Mouse (Mus musculus): Measurements from ENCODE around the gene Smok3a. TPM values are rescaled to one million over a fixed set of nuclear protein-coding genes. Genes with fewer than 3 reads are reported as not detected.
"Not testable (repeated sequence)": the region's sequence is repeated elsewhere in the genome, so short reads cannot be mapped to it uniquely, and the experiment has no call there.

Gene Smok3a
- polyA plus RNA-seq (2015; fragmentation: Nextera tagmentation; extraction: Ambion mirVana), result not detected in 2 replicates

GRCm38 (mm10) chr5:138020961-138021479 is at the start of gene Smok3a, which contains the start of gene Smok3b:
Gene Smok3a (plus strand): TSS chr5:138021261.
Gene Smok3b (plus strand): TSS chr5:138021429.
- not testable (repeated sequence) for H3K4me2 ChIP-seq; H3K9me3 ChIP-seq; H3K36me3 ChIP-seq; H3K9ac ChIP-seq; ATAC-seq (ENCODE audit: borderline replicate concordance, extremely low read depth, low FRiP score, low TSS enrichment); H3K4me3 ChIP-seq; H3K27me3 ChIP-seq; H3K27ac ChIP-seq; H3K4me1 ChIP-seq
- WGBS, result 90% methylated on average over 3 of the region's 7 CpGs

- Histone ChIP-seq H3K9me3 (no peaks in the 10 kb centered on the region), H3K4me1 (no peaks in the 10 kb centered on the region), H3K4me2 (no peak overlapping the region), H3K36me3 (no peaks in the 10 kb centered on the region), H3K27me3 (no peaks in the 10 kb centered on the region), H3K9ac (no peak overlapping the region), H3K4me3 (no peak overlapping the region), H3K27ac (no peak overlapping the region)
- ATAC-seq (ENCODE audit: borderline replicate concordance, extremely low read depth, low FRiP score, low TSS enrichment), result no peak
- WGBS, result 54% methylated on average over 2 of the region's 2 CpGs
Observed at GRCm38 (mm10) chr5:137973161-137973560, 47.9 kb upstream of the Smok3a start.

- Histone ChIP-seq H3K27ac (no peak overlapping the region), H3K9ac (no peak overlapping the region), H3K27me3 (no peaks in the 10 kb centered on the region), H3K36me3 (no peaks in the 10 kb centered on the region), H3K9me3 (no peaks in the 10 kb centered on the region), H3K4me2 (no peak overlapping the region), H3K4me1 (no peaks in the 10 kb centered on the region), H3K4me3 (no peak overlapping the region)
- ATAC-seq (ENCODE audit: borderline replicate concordance, extremely low read depth, low FRiP score, low TSS enrichment), result no peak
- 43% methylated on average over 3 of the region's 3 CpGs for WGBS
Observed at GRCm38 (mm10) chr5:137973738-137974137, 47.3 kb upstream of the Smok3a start.

- H3K4me2 ChIP-seq, result no peak overlapping the region
- H3K36me3 ChIP-seq, result no peaks in the 10 kb centered on the region
- H3K9ac ChIP-seq, result no peak overlapping the region
- H3K4me1 ChIP-seq, result no peaks in the 10 kb centered on the region
- H3K27me3 ChIP-seq, result no peaks in the 10 kb centered on the region
- H3K9me3 ChIP-seq, result no peaks in the 10 kb centered on the region
- no peak for ATAC-seq (ENCODE audit: borderline replicate concordance, extremely low read depth, low FRiP score, low TSS enrichment)
- H3K4me3 ChIP-seq, result no peak overlapping the region
- no peak overlapping the region for H3K27ac ChIP-seq
- WGBS, result 59% methylated on average over 3 of the region's 3 CpGs
Observed at GRCm38 (mm10) chr5:137974724-137975123, 46.3 kb upstream of the Smok3a start.

GRCm38 (mm10) chr5:137975434-137975833 is 45.6 kb upstream of the Smok3a start:
- no peak overlapping the region for H3K9ac ChIP-seq
- ATAC-seq (ENCODE audit: borderline replicate concordance, extremely low read depth, low FRiP score, low TSS enrichment), result no peak
- H3K4me2 ChIP-seq, result no peak overlapping the region
- no peaks in the 10 kb centered on the region for H3K4me1 ChIP-seq
- no peak overlapping the region for H3K27ac ChIP-seq
- WGBS, result 34% methylated on average over 1 of the region's 1 CpGs
- no peak overlapping the region for H3K4me3 ChIP-seq
- no peaks in the 10 kb centered on the region for H3K27me3 ChIP-seq
- H3K36me3 ChIP-seq, result no peaks in the 10 kb centered on the region
- no peaks in the 10 kb centered on the region for H3K9me3 ChIP-seq

- no peaks in the 10 kb centered on the region for H3K27me3 ChIP-seq
- WGBS, result 28% methylated on average over 1 of the region's 1 CpGs
- no peaks in the 10 kb centered on the region for H3K36me3 ChIP-seq
- H3K27ac ChIP-seq, result no peak overlapping the region
- H3K9ac ChIP-seq, result no peak overlapping the region
- H3K4me2 ChIP-seq, result no peak overlapping the region
- H3K4me1 ChIP-seq, result no peaks in the 10 kb centered on the region
- H3K4me3 ChIP-seq, result no peak overlapping the region
- no peak for ATAC-seq (ENCODE audit: borderline replicate concordance, extremely low read depth, low FRiP score, low TSS enrichment)
- H3K9me3 ChIP-seq, result no peaks in the 10 kb centered on the region
Observed at GRCm38 (mm10) chr5:137977291-137977690, 43.8 kb upstream of the Smok3a start.

GRCm38 (mm10) chr5:137979081-137979480 is 42.0 kb upstream of the Smok3a start:
- ATAC-seq (ENCODE audit: borderline replicate concordance, extremely low read depth, low FRiP score, low TSS enrichment), result no peak
- H3K4me2 ChIP-seq, result no peak overlapping the region
- H3K4me1 ChIP-seq, result no peaks in the 10 kb centered on the region
- no peak overlapping the region for H3K4me3 ChIP-seq
- H3K9me3 ChIP-seq, result no peaks in the 10 kb centered on the region
- no peak overlapping the region for H3K9ac ChIP-seq
- no peak overlapping the region for H3K27ac ChIP-seq
- no peaks in the 10 kb centered on the region for H3K27me3 ChIP-seq
- no peaks in the 10 kb centered on the region for H3K36me3 ChIP-seq
- 66% methylated on average over 2 of the region's 2 CpGs for WGBS

- H3K4me3 ChIP-seq, result no peak within 1 kb of the TSS
- no peak for ATAC-seq (ENCODE audit: borderline replicate concordance, extremely low read depth, low FRiP score, low TSS enrichment)
- 50% methylated on average over 4 of the region's 4 CpGs for WGBS
- H3K27ac ChIP-seq, result no peak within 1 kb of the TSS
- H3K27me3 ChIP-seq, result no peaks in the 10 kb centered on the region
- H3K9ac ChIP-seq, result no peak within 1 kb of the TSS
- no peak within 1 kb of the TSS for H3K4me2 ChIP-seq
- no peaks in the 10 kb centered on the region for H3K4me1 ChIP-seq
- H3K36me3 ChIP-seq, result no peaks in the 10 kb centered on the region
- H3K9me3 ChIP-seq, result no peaks in the 10 kb centered on the region
Observed at GRCm38 (mm10) chr5:137981300-137981699, 39.8 kb upstream of the Smok3a start, which contains the start of gene Azgp1. Gene Azgp1 (plus strand): TSS chr5:137981520.

GRCm38 (mm10) chr5:137986351-137986750 is 34.7 kb upstream of the Smok3a start:
- H3K4me3 ChIP-seq, result no peak overlapping the region
- no peaks in the 10 kb centered on the region for H3K27me3 ChIP-seq
- H3K4me2 ChIP-seq, result no peak overlapping the region
- no peaks in the 10 kb centered on the region for H3K4me1 ChIP-seq
- no peak overlapping the region for H3K27ac ChIP-seq
- H3K9me3 ChIP-seq, result no peaks in the 10 kb centered on the region
- no peak for ATAC-seq (ENCODE audit: borderline replicate concordance, extremely low read depth, low FRiP score, low TSS enrichment)
- WGBS, result 87% methylated on average over 1 of the region's 1 CpGs
- no peaks in the 10 kb centered on the region for H3K36me3 ChIP-seq
- no peak overlapping the region for H3K9ac ChIP-seq

- Histone ChIP-seq H3K4me3 (no peak overlapping the region), H3K4me2 (no peak overlapping the region), H3K27me3 (no peaks in the 10 kb centered on the region), H3K4me1 (no peaks in the 10 kb centered on the region), H3K9me3 (no peaks in the 10 kb centered on the region), H3K36me3 (no peaks in the 10 kb centered on the region), H3K9ac (no peak overlapping the region), H3K27ac (no peak overlapping the region)
- ATAC-seq (ENCODE audit: borderline replicate concordance, extremely low read depth, low FRiP score, low TSS enrichment), result no peak
- WGBS, result 88% methylated on average over 5 of the region's 5 CpGs
Observed at GRCm38 (mm10) chr5:138009437-138009836, 11.6 kb upstream of the Smok3a start.

- Histone ChIP-seq H3K4me1 (no peaks in the 10 kb centered on the region), H3K4me2 (no peak overlapping the region), H3K36me3 (no peaks in the 10 kb centered on the region), H3K27ac (no peak overlapping the region), H3K27me3 (no peaks in the 10 kb centered on the region), H3K4me3 (no peak overlapping the region), H3K9ac (no peak overlapping the region), H3K9me3 (no peaks in the 10 kb centered on the region)
- no peak for ATAC-seq (ENCODE audit: borderline replicate concordance, extremely low read depth, low FRiP score, low TSS enrichment)
- WGBS, result 80% methylated on average over 5 of the region's 5 CpGs
Observed at GRCm38 (mm10) chr5:138012382-138012781, 8.7 kb upstream of the Smok3a start.

- ATAC-seq (ENCODE audit: borderline replicate concordance, extremely low read depth, low FRiP score, low TSS enrichment), result no peak
- H3K9ac ChIP-seq, result no peak overlapping the region
- no peaks in the 10 kb centered on the region for H3K4me1 ChIP-seq
- WGBS, result 62% methylated on average over 2 of the region's 2 CpGs
- H3K4me2 ChIP-seq, result no peak overlapping the region
- H3K36me3 ChIP-seq, result no peaks in the 10 kb centered on the region
- H3K9me3 ChIP-seq, result no peaks in the 10 kb centered on the region
- H3K27ac ChIP-seq, result no peak overlapping the region
- no peak overlapping the region for H3K4me3 ChIP-seq
- H3K27me3 ChIP-seq, result no peaks in the 10 kb centered on the region
Observed at GRCm38 (mm10) chr5:138016530-138016929, 4.5 kb upstream of the Smok3a start.

GRCm38 (mm10) chr5:138016997-138017396 is 4.1 kb upstream of the Smok3a start:
- ATAC-seq (ENCODE audit: borderline replicate concordance, extremely low read depth, low FRiP score, low TSS enrichment), result no peak
- no peak overlapping the region for H3K27ac ChIP-seq
- no peak overlapping the region for H3K4me2 ChIP-seq
- H3K4me3 ChIP-seq, result no peak overlapping the region
- no peak overlapping the region for H3K9ac ChIP-seq
- H3K36me3 ChIP-seq, result no peaks in the 10 kb centered on the region
- H3K4me1 ChIP-seq, result no peaks in the 10 kb centered on the region
- H3K9me3 ChIP-seq, result no peaks in the 10 kb centered on the region
- H3K27me3 ChIP-seq, result no peaks in the 10 kb centered on the region

Measured in lung, embryonic 15.5 days (tissue).